Mouse (Mus musculus): ENCODE data around the gene Enpp7. TPM values are rescaled to one million over a fixed set of nuclear protein-coding genes. Genes with fewer than 3 reads are reported as not detected.
A peak's percentile ranks its signal among the peaks of the same experiment; 100 is the strongest.

The Enpp7 gene
- total RNA-seq, 4 experiments from 2014 or later, result not detected

GRCm38 (mm10) chr11:119035094-119035685 is 47.2 kb downstream of the Enpp7 start:
- no peak for DNase-seq (ENCODE audit: low spot score in 2 of 2)

GRCm38 (mm10) chr11:119035686-119036165 is 47.7 kb downstream of the Enpp7 start:
- no peak for DNase-seq (ENCODE audit: low spot score in 2 of 2)

- no peak for DNase-seq (ENCODE audit: low spot score in 2 of 2)
These were observed 48.5 kb downstream of the Enpp7 start for GRCm38 (mm10) chr11:119036447-119036846.

GRCm38 (mm10) chr11:119036934-119037779 is 49.2 kb downstream of the Enpp7 start:
- no peak for DNase-seq (ENCODE audit: low spot score in 2 of 2)

- DNase-seq (ENCODE audit: low spot score in 2 of 2), result no peak
These were observed 49.9 kb downstream of the Enpp7 start for GRCm38 (mm10) chr11:119037780-119038401.

- no peak for DNase-seq (ENCODE audit: low spot score in 2 of 2)
These were observed 50.9 kb downstream of the Enpp7 start for GRCm38 (mm10) chr11:119038744-119039484.

GRCm38 (mm10) chr11:119039732-119040512 is 51.9 kb downstream of the Enpp7 start:
- no peak for DNase-seq (ENCODE audit: low spot score in 2 of 2)

GRCm38 (mm10) chr11:119040600-119041324 is 52.8 kb downstream of the Enpp7 start, which contains the start of gene Cbx8:
TSS of gene Cbx8 (minus strand) at chr11:119040969.
- DNase-seq (ENCODE audit: low spot score in 2 of 2), result peak; percentile 99

- no peak for DNase-seq (ENCODE audit: low spot score in 2 of 2)
These were observed 53.3 kb downstream of the Enpp7 start for GRCm38 (mm10) chr11:119041325-119041716.

GRCm38 (mm10) chr11:119041750-119042465 is 53.9 kb downstream of the Enpp7 start:
- no peak for DNase-seq (ENCODE audit: low spot score in 2 of 2)

Other genes starting within 250 kb of the Enpp7 start
- gene Rbfox3, start 76.6 kb upstream of the Enpp7 start, total RNA-seq (2022), result 100 to 1,000 TPM; 229 to 281 (median 270) TPM
- gene Cbx2, start 34.8 kb downstream of the Enpp7 start, total RNA-seq (2022), result 1 to 10 TPM; 1.7 to 3.9 (median 2.4) TPM
- gene Cbx8, start 52.8 kb downstream of the Enpp7 start, total RNA-seq (2022), result 10 to 100 TPM in 2 of 4 experiments, 1 to 10 TPM in 2; 6.9 to 11.9 (median 9.6) TPM
- 10 to 100 TPM; 40.7 to 47.2 (median 44.0) TPM for gene Cbx4, start 98.0 kb downstream of the Enpp7 start, total RNA-seq (2022)
- 10 to 100 TPM; 35.4 to 39.4 (median 36.7) TPM for gene Tbc1d16, start 240.3 kb downstream of the Enpp7 start, total RNA-seq (2022)
- gene Ccdc40, start 240.4 kb downstream of the Enpp7 start, total RNA-seq (2022), result 1 to 10 TPM; 1.6 to 3.1 (median 2.4) TPM

Measured in layer of hippocampus, adult 8-10 months (tissue).